Mouse (Mus musculus) neural tube, embryonic 15.5 days (tissue): Measurements from ENCODE around the gene Snx13. TPM values are rescaled to one million over a fixed set of nuclear protein-coding genes. Genes with fewer than 3 reads are reported as not detected.

Source experiments
- ATAC-seq: fragments of 200-750 bp; cut with Nextera tagmentation; 2 replicates; pipeline ENCODE4 v1.8.0; 2017; ENCODE audit warnings: mild to moderate bottlenecking, moderate TSS enrichment, moderate library complexity; ENCODE audit not compliant: low FRiP score
- H3K27ac ChIP-seq: fragments of 300-500 bp; sonication (generic); replicated peaks from 2 replicates; pipeline ENCODE4 v1.5.1; 2015; ENCODE audit warnings: mild to moderate bottlenecking, inconsistent platforms
- H3K27me3 ChIP-seq: fragments of 300-500 bp; sonication (generic); replicated peaks from 2 replicates; pipeline ENCODE4 v1.6.1; 2015; ENCODE audit warnings: inconsistent platforms
- H3K36me3 ChIP-seq: fragments of 300-500 bp; sonication (generic); 2 replicates; pipeline ENCODE4 v1.6.1; 2015; ENCODE audit warnings: inconsistent platforms
- H3K4me1 ChIP-seq: fragments of 300-500 bp; sonication (generic); 2 replicates; pipeline ENCODE4 v1.6.1; 2015; ENCODE audit warnings: inconsistent platforms
- H3K4me2 ChIP-seq: fragments of 300-500 bp; sonication (generic); 2 replicates; pipeline ENCODE4 v1.6.1; 2015; ENCODE audit warnings: inconsistent platforms, mild to moderate bottlenecking, moderate library complexity
- H3K4me3 ChIP-seq: fragments of 300-500 bp; sonication (generic); replicated peaks from 2 replicates; pipeline ENCODE4 v1.5.1; 2015; ENCODE audit warnings: mild to moderate bottlenecking, inconsistent platforms
- H3K9ac ChIP-seq: fragments of 300-500 bp; sonication (generic); replicated peaks from 2 replicates; pipeline ENCODE4 v1.6.1; 2015; ENCODE audit warnings: mild to moderate bottlenecking, inconsistent platforms
- H3K9me3 ChIP-seq: fragments of 300-500 bp; sonication (generic); replicated peaks from 2 replicates; pipeline ENCODE4 v1.6.1; 2016; ENCODE audit warnings: inconsistent platforms
- WGBS: fragments of 180-500 bp; shearing (Covaris S2); methylation state at CpG from one replicate; pipeline ENCODE4 v1.1.7; 2015; ENCODE audit warnings: mixed read lengths; 5-methylcytosine and 5-hydroxymethylcytosine counted together
- polyA plus RNA-seq: library from polyadenylated mRNA; unstranded; fragments of >200 nt; fragmentation: Nextera tagmentation; extraction: Ambion mirVana; gene quantifications from 2 replicates; pipeline ENCODE4 v1.2.1, GENCODE M21; 2015

Snx13 gene
- polyA plus RNA-seq, 1 experiment from 2014 or later: 29.8 TPM

DNA sequence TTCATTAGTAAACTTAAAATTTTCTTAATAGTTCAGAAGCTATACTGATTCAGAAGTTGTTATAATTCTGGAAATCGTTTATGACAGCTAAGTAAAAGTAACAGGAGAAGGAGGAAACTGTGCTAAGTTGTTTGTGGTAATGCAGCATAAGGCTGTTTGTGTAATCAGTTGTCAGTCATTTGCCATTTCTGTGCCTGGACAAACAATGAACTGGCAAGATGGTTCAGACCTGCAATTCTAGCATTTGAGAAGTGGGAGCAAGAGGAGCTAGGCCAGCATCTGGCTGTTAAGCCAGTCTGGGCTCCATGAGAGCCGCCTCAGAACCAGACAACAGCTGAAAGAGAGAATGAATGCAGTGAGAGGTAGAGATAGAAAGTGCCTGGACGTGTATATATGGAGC, 3.5 kb downstream of the Snx13 start:
- H3K9me3 ChIP-seq: no peaks in the 10 kb centered on the region
- no peaks in the 10 kb centered on the region for H3K27me3 ChIP-seq
- ATAC-seq: no peak
- H3K9ac ChIP-seq: no peak overlapping the region
- no peak overlapping the region for H3K4me2 ChIP-seq
- H3K36me3 ChIP-seq: no peaks in the 10 kb centered on the region
- 72% methylated on average over 3 of the region's 3 CpGs for WGBS
- H3K27ac ChIP-seq: no peak overlapping the region
- no peak overlapping the region for H3K4me3 ChIP-seq
- peaks cover 24% of the 10 kb centered on the region for H3K4me1 ChIP-seq

GRCm38 (mm10) chr12:35050964-35051758, 4.2 kb downstream of the Snx13 start:
- ATAC-seq: no peak
- Histone ChIP-seq H3K9me3 (no peaks in the 10 kb centered on the region), H3K36me3 (no peaks in the 10 kb centered on the region), H3K4me3 (no peak overlapping the region), H3K4me2 (no peak overlapping the region), H3K27ac (no peak overlapping the region), H3K4me1 (peaks cover 24% of the 10 kb centered on the region), H3K27me3 (no peaks in the 10 kb centered on the region), H3K9ac (no peak overlapping the region)
- WGBS: 47% methylated on average over 7 of the region's 7 CpGs

GRCm38 (mm10) chr12:35054420-35054819, 7.4 kb downstream of the Snx13 start:
- WGBS: 93% methylated on average over 6 of the region's 6 CpGs

DNA sequence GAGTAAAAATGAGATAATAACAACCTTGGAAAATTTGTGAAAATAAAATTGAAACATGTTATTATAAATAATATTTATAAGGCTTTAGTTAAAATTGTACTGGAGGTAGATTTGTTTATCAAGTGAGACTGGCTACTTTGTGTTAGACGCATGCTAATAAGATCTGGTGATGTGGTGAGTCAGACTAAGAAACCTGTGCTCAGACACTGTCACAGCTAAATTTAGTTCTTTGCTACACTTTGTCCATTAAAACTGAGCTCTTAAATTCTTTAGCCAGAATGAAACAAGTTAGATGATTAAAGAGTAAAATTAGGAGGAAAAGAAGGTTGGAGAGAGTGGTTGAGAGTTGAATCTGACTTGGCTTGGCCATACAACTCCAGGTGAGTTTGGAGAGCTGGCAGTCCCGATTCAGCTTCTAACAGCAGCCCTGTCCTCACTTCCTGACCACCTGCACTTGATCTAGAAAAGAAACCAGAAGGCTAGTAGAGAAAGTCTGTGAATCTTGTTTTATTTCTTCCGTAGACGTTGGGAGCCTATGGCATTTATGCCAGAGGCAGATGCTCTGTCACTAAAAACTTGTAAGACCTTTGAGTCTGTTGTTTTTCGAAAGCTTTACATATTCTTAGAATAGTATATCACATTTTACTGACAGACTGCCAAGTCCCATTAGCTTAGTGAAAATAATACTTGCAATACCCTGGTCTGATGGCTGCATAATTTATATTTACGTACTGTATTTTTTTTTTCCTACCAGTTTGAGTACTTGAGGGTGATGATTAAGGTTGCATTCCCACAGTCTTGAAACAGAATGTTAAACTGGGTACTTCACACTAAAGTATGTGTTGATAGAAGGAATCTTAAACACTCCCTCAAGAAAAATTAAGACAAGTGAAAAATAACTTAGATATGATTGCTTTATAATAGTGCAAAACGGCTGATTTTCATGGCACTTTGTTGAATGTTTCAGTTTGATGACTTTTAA, 8.4 kb downstream of the Snx13 start:
- Histone ChIP-seq H3K27ac (no peak overlapping the region), H3K4me2 (no peak overlapping the region), H3K4me1 (peaks cover 11% of the 10 kb centered on the region), H3K36me3 (no peaks in the 10 kb centered on the region), H3K9me3 (no peaks in the 10 kb centered on the region; the same call in 1 of the 2 replicates), H3K27me3 (no peaks in the 10 kb centered on the region), H3K9ac (no peak overlapping the region), H3K4me3 (no peak overlapping the region)
- WGBS: 93% methylated on average over 7 of the region's 7 CpGs
- ATAC-seq: no peak

More at GRCm38 (mm10) chr12:35054420-35054819, 7.4 kb downstream of the Snx13 start:
- no peaks in the 10 kb centered on the region for H3K36me3 ChIP-seq
- peaks cover 11% of the 10 kb centered on the region for H3K4me1 ChIP-seq
- no peak overlapping the region for H3K27ac ChIP-seq
- no peak for ATAC-seq
- no peak overlapping the region for H3K4me2 ChIP-seq
- H3K9ac ChIP-seq: no peak overlapping the region
- no peaks in the 10 kb centered on the region for H3K27me3 ChIP-seq
- H3K9me3 ChIP-seq: no peaks in the 10 kb centered on the region; the same call in 1 of the 2 replicates
- no peak overlapping the region for H3K4me3 ChIP-seq

DNA sequence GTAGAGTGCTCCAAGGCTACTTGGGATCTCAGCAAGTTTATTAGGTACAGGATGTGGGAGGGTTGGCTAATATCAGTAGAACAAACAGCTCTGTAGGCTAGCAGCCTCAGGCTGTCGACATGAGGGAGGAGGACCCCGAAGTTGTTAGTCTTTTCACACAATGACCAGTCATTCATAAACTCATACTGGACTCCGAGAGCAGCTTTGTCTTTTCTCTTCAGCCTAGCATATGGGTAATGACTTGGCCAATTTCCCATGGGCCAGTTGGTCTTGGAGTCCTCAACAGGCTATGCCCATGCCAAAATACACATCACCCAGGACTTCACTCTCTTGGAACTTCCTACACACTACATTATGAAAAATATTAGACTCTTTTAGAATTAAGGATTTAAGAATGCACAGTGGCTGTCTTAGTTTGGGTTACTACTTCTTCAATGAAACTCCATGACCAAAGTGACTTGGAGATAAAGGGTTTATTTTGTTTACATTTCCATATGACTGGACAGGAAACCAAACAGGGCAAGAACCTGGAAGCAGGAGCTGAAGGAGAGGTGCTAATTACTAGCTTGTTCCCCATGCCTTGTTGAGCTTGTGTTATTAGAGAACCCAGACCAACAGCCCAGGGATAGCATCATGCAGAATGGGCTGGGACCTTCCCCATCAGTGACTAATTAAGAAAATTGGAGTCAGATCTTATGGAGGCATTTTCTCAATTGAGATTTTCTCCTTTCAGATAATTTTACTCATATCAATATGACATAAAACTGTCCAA, 16.9 kb downstream of the Snx13 start:
- H3K27me3 ChIP-seq: no peaks in the 10 kb centered on the region
- H3K9ac ChIP-seq: no peak overlapping the region
- no peaks in the 10 kb centered on the region for H3K9me3 ChIP-seq
- H3K27ac ChIP-seq: no peak overlapping the region
- ATAC-seq: no peak
- WGBS: 49% methylated on average over 3 of the region's 3 CpGs
- H3K4me3 ChIP-seq: no peak overlapping the region
- no peaks in the 10 kb centered on the region for H3K36me3 ChIP-seq
- H3K4me2 ChIP-seq: no peak overlapping the region
- H3K4me1 ChIP-seq: no peaks in the 10 kb centered on the region

- H3K36me3 ChIP-seq: no peaks in the 10 kb centered on the region
- no peak overlapping the region for H3K4me2 ChIP-seq
- no peaks in the 10 kb centered on the region for H3K4me1 ChIP-seq
- H3K27ac ChIP-seq: no peak overlapping the region
- no peaks in the 10 kb centered on the region for H3K27me3 ChIP-seq
- no peak for ATAC-seq
- H3K9me3 ChIP-seq: no peaks in the 10 kb centered on the region
- H3K9ac ChIP-seq: no peak overlapping the region
- H3K4me3 ChIP-seq: no peak overlapping the region
Measured at GRCm38 (mm10) chr12:35067621-35068020, 20.6 kb downstream of the Snx13 start.

GRCm38 (mm10) chr12:35071336-35071735, 24.4 kb downstream of the Snx13 start:
- Histone ChIP-seq H3K9me3 (no peaks in the 10 kb centered on the region), H3K27me3 (no peaks in the 10 kb centered on the region), H3K36me3 (no peaks in the 10 kb centered on the region), H3K9ac (no peak overlapping the region), H3K27ac (no peak overlapping the region), H3K4me2 (no peak overlapping the region), H3K4me3 (no peak overlapping the region), H3K4me1 (no peaks in the 10 kb centered on the region)
- no peak for ATAC-seq

DNA sequence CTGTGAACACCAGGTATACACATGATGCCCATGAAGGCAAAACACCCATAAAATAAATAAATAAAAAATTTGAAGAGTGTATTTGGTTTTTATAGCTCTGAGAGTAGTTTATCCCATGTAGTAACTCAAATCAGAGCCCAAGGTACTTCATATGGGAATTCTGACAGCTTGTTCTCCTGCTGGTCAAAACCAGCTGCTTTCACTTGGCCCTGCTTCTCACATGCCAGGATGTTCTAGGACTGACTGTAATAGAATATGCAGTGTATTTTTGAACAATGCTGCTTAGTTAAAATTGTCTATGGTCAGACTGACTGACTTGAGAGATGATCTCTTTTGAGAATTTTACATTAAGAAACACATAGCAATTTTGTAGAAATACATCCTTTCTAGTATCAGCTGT, 25.2 kb downstream of the Snx13 start:
- no peaks in the 10 kb centered on the region for H3K9me3 ChIP-seq
- H3K36me3 ChIP-seq: no peaks in the 10 kb centered on the region
- no peak overlapping the region for H3K4me3 ChIP-seq
- ATAC-seq: no peak
- no peak overlapping the region for H3K9ac ChIP-seq
- H3K4me2 ChIP-seq: no peak overlapping the region
- no peaks in the 10 kb centered on the region for H3K27me3 ChIP-seq
- H3K4me1 ChIP-seq: no peaks in the 10 kb centered on the region
- no peak overlapping the region for H3K27ac ChIP-seq

DNA sequence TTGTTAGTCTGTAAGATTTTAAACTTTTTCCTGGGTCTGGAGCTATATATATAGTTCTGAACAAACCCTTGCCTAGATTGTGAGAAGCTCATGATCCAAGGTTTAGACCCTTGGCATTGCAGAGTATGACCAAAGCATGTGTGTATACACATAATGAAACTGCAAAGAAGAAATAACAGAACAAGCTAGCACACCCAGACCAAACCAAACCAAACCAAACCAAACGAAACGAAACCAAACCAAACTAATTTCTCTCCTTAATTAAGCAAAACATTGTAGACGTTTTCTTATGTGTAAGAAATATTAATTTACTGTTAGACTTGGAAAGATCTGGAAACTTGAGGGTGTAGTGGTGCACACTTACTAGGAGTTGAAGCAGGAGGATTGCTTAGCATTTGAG, 29.0 kb downstream of the Snx13 start:
- Histone ChIP-seq H3K27me3 (no peaks in the 10 kb centered on the region), H3K4me1 (no peaks in the 10 kb centered on the region), H3K4me2 (no peak overlapping the region), H3K4me3 (no peak overlapping the region), H3K9me3 (no peaks in the 10 kb centered on the region), H3K36me3 (no peaks in the 10 kb centered on the region), H3K27ac (no peak overlapping the region), H3K9ac (no peak overlapping the region)
- no peak for ATAC-seq
- WGBS: 89% methylated on average over 3 of the region's 3 CpGs

GRCm38 (mm10) chr12:35123549-35123948, 76.6 kb downstream of the Snx13 start:
- H3K36me3 ChIP-seq: peaks cover 16% of the 10 kb centered on the region
- H3K4me3 ChIP-seq: no peak overlapping the region
- no peaks in the 10 kb centered on the region for H3K9me3 ChIP-seq
- no peak overlapping the region for H3K27ac ChIP-seq
- 82% methylated on average over 3 of the region's 3 CpGs for WGBS
- no peak overlapping the region for H3K9ac ChIP-seq
- no peaks in the 10 kb centered on the region for H3K27me3 ChIP-seq
- ATAC-seq: no peak
- H3K4me1 ChIP-seq: no peaks in the 10 kb centered on the region
- H3K4me2 ChIP-seq: no peak overlapping the region

DNA sequence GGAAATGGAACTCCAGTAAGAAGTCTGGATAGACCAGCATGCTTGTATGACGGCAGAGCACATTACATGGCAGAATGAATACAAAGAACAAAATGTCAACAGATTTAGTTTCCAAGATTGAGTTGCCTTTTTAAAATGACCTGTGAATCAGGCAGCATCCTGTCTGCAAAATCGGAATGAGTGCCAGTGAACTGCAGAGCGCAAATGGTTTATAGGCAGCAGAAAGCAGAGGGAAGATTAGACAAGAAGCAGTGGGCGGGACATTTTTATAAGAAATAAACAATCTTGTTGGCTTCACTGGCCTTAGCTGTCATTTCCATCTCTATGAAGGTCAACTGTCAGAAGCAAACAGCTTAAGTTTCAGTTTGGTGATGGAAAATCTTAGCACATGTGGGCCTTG, 106.2 kb downstream of the Snx13 start:
- Histone ChIP-seq H3K4me3 (no peak overlapping the region), H3K27me3 (no peaks in the 10 kb centered on the region), H3K4me1 (no peaks in the 10 kb centered on the region), H3K4me2 (no peak overlapping the region), H3K9ac (no peak overlapping the region), H3K36me3 (0 out of 2 replicates have a peak, but pooled peaks cover 2% of the 10 kb centered on the region), H3K9me3 (no peaks in the 10 kb centered on the region), H3K27ac (no peak overlapping the region)
- WGBS: 90% methylated on average over 4 of the region's 4 CpGs
- ATAC-seq: no peak
